Mouse (Mus musculus): ENCODE measurements at regions not wholly inside any gene's neighbourhood (a gene's known extent, or its start where the extent isn't known, plus 50 kb on each side); places are given as distances from the start of the nearest gene placed in this dataset.
A peak's percentile ranks its signal among the peaks of the same experiment; 100 is the strongest.

GRCm38 (mm10) chr4:152834421-152835110, 356.9 kb upstream of the Kcnab2 start:
- no peak for DNase-seq (ENCODE audit: low read depth)

DNA sequence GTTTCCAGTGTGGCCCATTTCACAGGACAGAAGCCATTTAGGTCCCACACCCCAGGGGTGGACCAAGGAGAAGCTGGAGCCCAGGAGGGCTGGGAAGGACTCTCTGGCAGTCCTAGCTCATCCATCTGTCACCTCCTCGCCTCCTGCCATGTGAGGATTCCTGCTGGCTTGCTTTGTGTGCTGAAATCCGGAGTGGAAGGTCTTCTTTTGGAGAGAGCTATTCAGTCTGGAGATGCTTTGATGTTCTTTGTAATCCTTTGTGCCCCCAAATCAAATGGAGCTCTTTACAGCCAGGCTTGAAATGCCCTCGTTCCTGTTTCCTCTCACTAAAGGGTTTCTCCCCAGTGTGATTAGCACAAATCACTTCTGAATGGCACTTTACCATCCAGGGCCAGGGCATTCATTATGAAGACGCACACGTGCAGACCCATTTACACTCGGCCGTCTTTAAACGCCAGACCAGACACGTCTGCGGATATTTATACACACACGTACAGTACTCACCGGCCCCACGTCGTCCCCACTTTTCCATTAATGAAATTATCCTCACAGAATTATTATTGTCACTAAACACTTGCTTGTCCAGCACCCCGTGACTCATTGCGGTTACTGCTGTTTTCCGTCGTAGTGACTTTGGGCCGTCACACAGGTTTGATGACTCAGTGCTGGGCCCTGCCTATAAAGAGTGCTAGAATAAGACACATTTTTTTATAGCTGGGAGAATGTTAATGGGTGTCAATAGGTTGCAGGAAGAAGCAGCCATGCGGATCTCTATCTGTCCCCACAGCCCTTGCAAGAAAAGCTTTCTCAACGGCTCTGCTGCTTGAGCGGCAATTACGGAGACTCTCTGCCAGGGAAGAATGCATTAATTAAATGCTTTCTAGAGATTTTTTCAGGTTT, 356.0 kb upstream of the Kcnab2 start:
- DNase-seq (ENCODE audit: low read depth), result no peak

- no peak for DNase-seq (ENCODE audit: low read depth)
Measured at GRCm38 (mm10) chr4:152832757-152833363, 355.2 kb upstream of the Kcnab2 start.

- no peak for DNase-seq (ENCODE audit: low read depth)
Measured at GRCm38 (mm10) chr4:152825185-152825584, 347.5 kb upstream of the Kcnab2 start.

- no peak for DNase-seq (ENCODE audit: low read depth)
Measured at GRCm38 (mm10) chr4:152816139-152816757, 338.6 kb upstream of the Kcnab2 start.

- DNase-seq (ENCODE audit: low read depth), result no peak
Measured at GRCm38 (mm10) chr4:152806611-152807010, 328.9 kb upstream of the Kcnab2 start.

- DNase-seq (ENCODE audit: low read depth), result peak; percentile 37
Measured at GRCm38 (mm10) chr4:152799392-152799791, 321.7 kb upstream of the Kcnab2 start.

- no peak for DNase-seq (ENCODE audit: low read depth)
Measured at GRCm38 (mm10) chr4:152788431-152788830, 310.8 kb upstream of the Kcnab2 start.

DNA sequence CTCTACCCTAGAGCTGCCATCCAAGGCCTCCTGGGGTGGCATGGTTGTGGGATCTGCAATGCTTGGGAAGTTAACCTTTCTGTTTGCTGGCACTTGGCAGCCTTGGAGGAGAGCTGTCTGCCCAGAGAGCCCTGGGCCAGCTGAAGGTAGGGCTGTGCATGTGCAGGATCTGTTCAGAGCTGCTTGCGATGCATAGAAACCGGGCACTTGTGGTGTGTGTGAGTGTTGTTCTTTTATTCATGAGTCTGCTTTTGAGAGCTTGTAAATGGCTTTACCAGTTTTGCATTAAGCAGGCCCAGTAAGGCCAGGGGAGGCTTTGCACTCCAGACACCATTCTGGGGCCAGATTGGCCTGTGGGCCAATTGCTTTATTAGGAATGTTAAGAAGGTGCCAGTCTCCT, 307.3 kb upstream of the Kcnab2 start:
- no peak for DNase-seq (ENCODE audit: low read depth)

GRCm38 (mm10) chr4:152779526-152779925, 301.9 kb upstream of the Kcnab2 start:
- no peak for DNase-seq (ENCODE audit: low read depth)

DNA sequence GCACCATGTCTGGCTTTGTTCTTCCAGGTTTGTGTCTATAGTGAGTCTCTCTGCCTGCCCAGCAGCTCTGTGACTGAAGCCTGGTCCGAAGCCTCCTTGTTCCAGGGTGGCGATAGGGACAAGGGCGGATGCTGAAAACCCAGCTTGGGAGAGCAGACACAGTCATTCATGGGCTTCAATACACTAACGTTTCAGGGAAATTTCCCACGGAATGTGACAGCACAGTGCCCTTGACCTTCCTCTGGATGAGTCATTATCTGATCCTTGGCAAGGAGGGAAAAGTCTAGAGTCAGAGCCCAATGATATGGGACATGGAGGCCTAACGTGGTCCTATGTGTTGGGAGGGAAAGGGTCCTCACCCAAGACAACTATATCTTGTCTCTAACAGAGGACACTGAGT, 298.1 kb upstream of the Kcnab2 start:
- DNase-seq (ENCODE audit: low read depth), result no peak

DNA sequence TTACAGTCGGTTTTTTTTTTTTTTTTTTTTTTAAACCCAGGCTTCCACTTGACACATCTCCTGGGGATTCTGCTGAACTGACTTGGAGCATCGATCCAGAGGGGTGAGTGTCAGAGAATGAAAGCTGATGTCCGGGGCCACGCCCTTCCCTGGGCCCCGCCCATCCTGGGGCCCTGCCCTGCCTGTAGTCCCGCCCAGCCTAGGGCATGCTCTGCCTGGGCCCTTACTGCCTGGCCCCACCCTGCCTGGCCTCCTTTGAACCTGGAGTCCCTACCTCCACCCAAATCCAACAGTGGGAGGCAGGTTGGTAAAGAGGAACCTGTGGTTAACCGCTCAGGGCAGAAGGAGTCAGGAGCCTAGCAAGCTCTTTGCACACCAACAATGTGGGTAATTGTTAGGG, 293.7 kb upstream of the Kcnab2 start:
- no peak for DNase-seq (ENCODE audit: low read depth)

DNA sequence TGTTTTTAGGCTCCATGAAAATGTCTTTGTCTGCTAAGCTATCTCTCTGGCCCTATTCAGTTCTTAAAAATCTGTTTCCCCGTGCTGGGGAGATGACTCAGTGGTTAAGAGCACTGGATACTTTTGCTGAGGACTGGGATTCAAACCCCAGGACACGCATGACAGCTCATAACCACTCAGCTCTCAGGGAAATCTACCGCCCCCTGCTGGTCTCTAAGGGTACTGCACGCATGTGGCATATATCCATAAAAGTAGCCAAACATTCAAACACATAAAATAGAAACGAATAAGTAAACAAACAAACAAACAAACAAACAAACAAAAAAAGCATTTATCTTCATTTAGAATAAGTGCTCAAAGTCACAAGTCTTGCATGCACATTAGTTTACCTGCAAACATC, 289.7 kb upstream of the Kcnab2 start:
- DNase-seq (ENCODE audit: low read depth), result no peak

- DNase-seq (ENCODE audit: low read depth), result no peak
Measured at GRCm38 (mm10) chr4:152763116-152763515, 285.4 kb upstream of the Kcnab2 start.

GRCm38 (mm10) chr4:152762576-152762975, 284.9 kb upstream of the Kcnab2 start:
- no peak for DNase-seq (ENCODE audit: low read depth)

- no peak for DNase-seq (ENCODE audit: low read depth)
Measured at GRCm38 (mm10) chr4:152757191-152757590, 279.5 kb upstream of the Kcnab2 start.

- DNase-seq (ENCODE audit: low read depth), result no peak
Measured at GRCm38 (mm10) chr4:152756535-152756934, 278.9 kb upstream of the Kcnab2 start.

DNA sequence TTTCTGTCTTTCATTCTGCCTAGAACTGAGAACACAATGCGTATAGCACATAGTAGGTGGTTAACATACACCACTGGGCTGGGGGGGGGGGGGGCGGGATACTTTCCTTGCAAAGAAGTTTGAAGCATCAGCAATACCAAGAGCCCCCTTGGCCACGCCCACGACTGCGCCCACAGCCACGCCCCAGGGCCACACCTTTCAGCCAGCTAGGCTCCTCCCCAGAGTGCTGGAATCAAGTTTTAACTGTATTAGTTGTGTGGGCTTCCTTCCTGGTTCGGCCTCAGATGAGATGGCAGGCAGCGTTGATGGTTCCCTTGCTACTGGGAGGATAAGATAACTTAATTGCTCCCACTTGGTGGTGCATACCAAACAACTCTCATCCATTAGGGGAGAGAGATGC, 278.1 kb upstream of the Kcnab2 start:
- DNase-seq (ENCODE audit: low read depth), result no peak

DNA sequence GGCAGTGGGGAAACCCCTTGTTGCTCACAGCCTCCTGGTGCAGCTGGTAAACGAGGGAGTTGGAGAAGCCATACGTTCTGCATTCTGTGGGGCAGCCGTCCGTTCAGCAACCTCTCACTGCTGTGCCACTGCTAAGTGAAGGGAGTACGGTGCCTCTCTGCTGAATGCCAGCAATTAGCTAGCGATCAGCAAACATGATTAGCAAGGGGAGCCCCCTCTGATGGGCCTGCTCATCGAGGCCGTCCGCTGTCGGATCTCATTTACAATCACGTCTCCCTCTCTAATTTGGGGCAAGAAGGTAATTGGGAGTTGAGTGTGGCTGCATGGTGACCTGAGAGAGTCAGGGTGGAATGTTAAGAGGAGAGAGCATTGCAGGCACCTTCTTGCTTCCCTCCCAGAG, 266.7 kb upstream of the Kcnab2 start:
- no peak for DNase-seq (ENCODE audit: low read depth)

DNA sequence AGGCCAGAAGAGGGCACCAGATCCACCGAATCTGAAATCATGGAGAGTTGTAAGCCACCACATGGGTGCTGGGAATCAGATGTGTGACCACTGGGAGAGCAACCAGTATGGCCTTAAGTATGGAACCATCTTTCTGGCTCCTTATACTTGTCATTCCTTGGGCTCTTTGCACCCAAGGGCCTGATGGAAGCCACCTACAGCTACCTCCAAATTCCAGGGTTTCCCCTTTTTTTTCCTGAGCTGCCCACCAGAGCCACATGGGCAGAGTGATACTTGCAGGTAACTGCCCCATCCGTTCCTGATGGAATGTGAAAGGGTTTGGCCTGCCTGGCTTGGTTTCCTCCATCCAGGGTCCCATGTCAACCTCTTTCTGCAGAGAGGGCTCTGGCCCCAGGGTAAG, 255.3 kb upstream of the Kcnab2 start:
- DNase-seq (ENCODE audit: low read depth), result no peak

- DNase-seq (ENCODE audit: low read depth), result no peak
Measured at GRCm38 (mm10) chr4:152731988-152732387, 254.3 kb upstream of the Kcnab2 start.

GRCm38 (mm10) chr4:152731082-152731720, 253.5 kb upstream of the Kcnab2 start:
- DNase-seq (ENCODE audit: low read depth), result no peak
